Mouse (Mus musculus): ENCODE data around the gene Lrrc8e.

DNA sequence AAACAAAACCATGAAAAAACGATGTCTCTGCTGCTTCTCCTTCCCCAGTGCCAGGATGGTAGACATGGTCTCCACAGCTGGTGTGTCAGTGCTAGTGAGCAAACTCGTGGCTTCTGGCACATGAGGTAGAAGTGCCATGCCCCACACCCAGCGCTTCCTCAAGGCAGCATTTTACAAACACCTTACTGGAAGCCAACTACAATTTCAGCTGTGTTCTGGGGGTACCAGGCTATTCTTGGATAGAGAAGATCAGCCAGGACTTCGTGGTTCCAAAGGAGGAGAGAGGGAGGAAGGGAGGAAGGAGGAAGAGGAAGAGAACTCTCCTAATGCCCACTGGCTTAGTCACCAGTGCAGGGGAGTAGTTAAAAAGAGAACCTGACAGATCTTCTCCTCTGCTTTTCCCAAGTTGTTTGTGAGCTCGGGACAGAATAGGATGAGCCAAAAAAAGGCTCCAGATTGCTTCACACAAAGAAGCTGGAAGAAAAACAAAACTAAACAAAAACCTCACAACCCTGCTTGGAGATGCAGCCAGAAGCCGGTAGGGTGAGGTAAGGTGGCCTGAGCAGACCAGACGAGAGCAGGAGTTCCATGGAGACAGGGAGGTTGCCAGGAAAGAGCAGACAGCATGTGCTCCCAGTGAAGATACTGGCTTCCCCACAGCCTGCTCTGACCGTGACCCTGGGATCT, 36.6 kb downstream of the Lrrc8e start:
- no peak for TF ChIP-seq GATA1 (IDR thresholded peaks at IDR 0.05; ENCODE audit: low read length)
- no peak for TF ChIP-seq TAL1 (IDR thresholded peaks at IDR 0.05; ENCODE audit: low read length)
